Mouse (Mus musculus): Measurements from ENCODE around the gene Acbd5.

DNA sequence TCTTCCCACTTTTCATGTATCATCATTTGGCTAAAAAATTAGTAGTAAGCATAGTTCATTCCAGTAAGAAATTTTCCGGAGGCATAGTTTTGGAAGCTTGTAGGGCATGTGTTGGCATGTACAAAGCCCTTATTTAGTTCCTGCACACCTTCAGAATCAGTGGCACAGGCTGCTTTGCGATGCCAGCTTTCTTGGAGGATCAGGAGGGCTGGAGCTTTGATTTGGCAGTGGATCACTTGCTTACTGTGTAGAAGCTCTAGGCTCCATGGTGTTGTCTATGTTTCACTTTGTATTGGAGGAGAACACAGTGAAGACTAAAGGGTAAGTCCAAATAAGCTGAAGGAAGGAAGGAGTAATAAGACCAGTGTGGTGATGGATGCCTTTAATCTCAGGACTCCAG is 2.5 kb downstream of the Acbd5 start:
- TF ChIP-seq CTCF (IDR thresholded peaks at IDR 0.05; ENCODE audit: control insufficient read depth, insufficient read depth, insufficient replicate concordance, low read depth, low read length) (no peak), POLR2A (IDR thresholded peaks at IDR 0.05; ENCODE audit: control insufficient read depth, low read depth, low read length) (no peak)

Data from testis, adult 2 months (tissue).